Mouse (Mus musculus): ENCODE results near the gene Mcrs1.
"Not testable (repeated sequence)": the region's sequence is repeated elsewhere in the genome, so short reads cannot be mapped to it uniquely, and the experiment has no call there.

The Mcrs1 gene

GRCm38 (mm10) chr15:99251111-99251510, 650 bp downstream of the Mcrs1 start:
- not testable (repeated sequence) for DNase-seq (ENCODE audit: low read depth, low spot score)

GRCm38 (mm10) chr15:99249938-99250337, 1.8 kb downstream of the Mcrs1 start:
- no peak for DNase-seq (ENCODE audit: low read depth, low spot score)

- peak; percentile 40 for DNase-seq (ENCODE audit: low read depth, low spot score)
These were observed 2.8 kb downstream of the Mcrs1 start for GRCm38 (mm10) chr15:99248972-99249371.

GRCm38 (mm10) chr15:99246736-99247135, 5.0 kb downstream of the Mcrs1 start:
- not testable (repeated sequence) for DNase-seq (ENCODE audit: low read depth, low spot score)

GRCm38 (mm10) chr15:99242045-99242444, 9.7 kb downstream of the Mcrs1 start:
- no peak for DNase-seq (ENCODE audit: low read depth, low spot score)

GRCm38 (mm10) chr15:99241249-99241648, 10.5 kb downstream of the Mcrs1 start:
- DNase-seq (ENCODE audit: low read depth, low spot score): no peak

GRCm38 (mm10) chr15:99240129-99240528, 11.6 kb downstream of the Mcrs1 start:
- peak; percentile 63 for DNase-seq (ENCODE audit: low read depth, low spot score)

GRCm38 (mm10) chr15:99238006-99238405, 13.8 kb downstream of the Mcrs1 start:
- no peak for DNase-seq (ENCODE audit: low read depth, low spot score)

GRCm38 (mm10) chr15:99234326-99235010, 17.3 kb downstream of the Mcrs1 start:
- no peak for DNase-seq (ENCODE audit: low read depth, low spot score)

- DNase-seq (ENCODE audit: low read depth, low spot score): no peak
These were observed 18.0 kb downstream of the Mcrs1 start for GRCm38 (mm10) chr15:99233719-99234118.

GRCm38 (mm10) chr15:99231998-99232397, 19.8 kb downstream of the Mcrs1 start:
- no peak for DNase-seq (ENCODE audit: low read depth, low spot score)

GRCm38 (mm10) chr15:99226090-99226489, 25.7 kb downstream of the Mcrs1 start:
- DNase-seq (ENCODE audit: low read depth, low spot score): peak; percentile 69

- peak; percentile 55 for DNase-seq (ENCODE audit: low read depth, low spot score)
These were observed 26.5 kb downstream of the Mcrs1 start for GRCm38 (mm10) chr15:99225081-99225810.

- peak; percentile 70 for DNase-seq (ENCODE audit: low read depth, low spot score)
These were observed 27.4 kb downstream of the Mcrs1 start, which contains the start of gene Kcnh3 for GRCm38 (mm10) chr15:99224208-99224911. Gene Kcnh3 (plus strand): TSS chr15:99224861.

GRCm38 (mm10) chr15:99223585-99224207, 28.1 kb downstream of the Mcrs1 start:
- DNase-seq (ENCODE audit: low read depth, low spot score): peak; percentile 65

GRCm38 (mm10) chr15:99222794-99223584, 28.8 kb downstream of the Mcrs1 start:
- DNase-seq (ENCODE audit: low read depth, low spot score): no peak

- peak; percentile 42 for DNase-seq (ENCODE audit: low read depth, low spot score)
These were observed 30.3 kb downstream of the Mcrs1 start for GRCm38 (mm10) chr15:99221315-99221952.

- DNase-seq (ENCODE audit: low read depth, low spot score): no peak
These were observed 34.1 kb downstream of the Mcrs1 start for GRCm38 (mm10) chr15:99217630-99218029.

- peak; percentile 82 for DNase-seq (ENCODE audit: low read depth, low spot score)
These were observed 35.9 kb downstream of the Mcrs1 start for GRCm38 (mm10) chr15:99215741-99216463.

- peak; percentile 89 for DNase-seq (ENCODE audit: low read depth, low spot score)
These were observed 36.8 kb downstream of the Mcrs1 start for GRCm38 (mm10) chr15:99214941-99215340.

Measured in ES-CJ7 (cell line).